Mouse (Mus musculus): ENCODE data around the gene Ribc2. TPM values are rescaled to one million over a fixed set of nuclear protein-coding genes. Genes with fewer than 3 reads are reported as not detected.
A peak's percentile ranks its signal among the peaks of the same experiment; 100 is the strongest.

Ribc2 gene
- polyA plus RNA-seq (2015; fragmentation: Nextera tagmentation; extraction: Ambion mirVana): 0.69 and 1.5 TPM in 2 replicates

GRCm38 (mm10) chr15:85131275-85132192, at the start of gene Ribc2, which contains the start of gene Smc1b:
Gene Ribc2, plus strand, starts transcription at chr15:85132078.
Gene Smc1b, minus strand, starts transcription at chr15:85131964.
- peak; percentile 65 for ATAC-seq (ENCODE audit: low FRiP score, low read depth)
- H3K4me3 ChIP-seq: peak within 1 kb of the TSS; percentile 47
- H3K9me3 ChIP-seq: no peaks in the 10 kb centered on the region
- H3K36me3 ChIP-seq: no peaks in the 10 kb centered on the region
- H3K4me1 ChIP-seq (replicated peaks): peaks cover 12% of the 10 kb centered on the region
- peak within 1 kb of the TSS; percentile 68 for H3K4me2 ChIP-seq
- H3K27ac ChIP-seq (replicated peaks): no peak within 1 kb of the TSS
- peak within 1 kb of the TSS; percentile 27 for H3K9ac ChIP-seq
- 32% methylated on average over 55 of the region's 58 CpGs for WGBS
- H3K27me3 ChIP-seq: 0 out of 2 replicates have a peak, but pooled peaks cover 2% of the 10 kb centered on the region

GRCm38 (mm10) chr15:85085641-85086040, 46.2 kb upstream of the Ribc2 start:
- H3K27ac ChIP-seq (replicated peaks): no peak overlapping the region
- H3K27me3 ChIP-seq: no peaks in the 10 kb centered on the region
- no peak for ATAC-seq (ENCODE audit: low FRiP score, low read depth)
- no peaks in the 10 kb centered on the region for H3K9me3 ChIP-seq
- no peak overlapping the region for H3K4me2 ChIP-seq
- 75% methylated on average over 1 of the region's 1 CpGs for WGBS
- no peak overlapping the region for H3K9ac ChIP-seq
- no peaks in the 10 kb centered on the region for H3K4me1 ChIP-seq (replicated peaks)
- H3K36me3 ChIP-seq: no peaks in the 10 kb centered on the region
- no peak overlapping the region for H3K4me3 ChIP-seq

GRCm38 (mm10) chr15:85132193-85132520, 279 bp downstream of the Ribc2 start:
- H3K36me3 ChIP-seq: no peaks in the 10 kb centered on the region
- H3K27ac ChIP-seq (replicated peaks): no peak overlapping the region
- 0 out of 2 replicates have a peak, but pooled peaks cover 2% of the 10 kb centered on the region for H3K27me3 ChIP-seq
- peaks cover 12% of the 10 kb centered on the region for H3K4me1 ChIP-seq (replicated peaks)
- peak overlapping the region; percentile 27 for H3K9ac ChIP-seq
- ATAC-seq (ENCODE audit: low FRiP score, low read depth): peak; percentile 27; the same call in 1 of the 2 replicates
- 16% methylated on average over 10 of the region's 10 CpGs for WGBS
- H3K9me3 ChIP-seq: no peaks in the 10 kb centered on the region
- peak overlapping the region; percentile 68 for H3K4me2 ChIP-seq
- H3K4me3 ChIP-seq: peak overlapping the region; percentile 47

GRCm38 (mm10) chr15:85135143-85135542, 3.3 kb downstream of the Ribc2 start:
- Histone ChIP-seq H3K36me3 (no peaks in the 10 kb centered on the region), H3K27ac (replicated peaks) (no peak overlapping the region), H3K9me3 (no peaks in the 10 kb centered on the region), H3K27me3 (0 out of 2 replicates have a peak, but pooled peaks cover 2% of the 10 kb centered on the region), H3K4me2 (no peak overlapping the region), H3K4me3 (no peak overlapping the region), H3K4me1 (replicated peaks) (peaks cover 12% of the 10 kb centered on the region), H3K9ac (no peak overlapping the region)
- 48% methylated on average over 9 of the region's 9 CpGs for WGBS
- ATAC-seq (ENCODE audit: low FRiP score, low read depth): no peak

GRCm38 (mm10) chr15:85141290-85141689, 9.4 kb downstream of the Ribc2 start:
- Histone ChIP-seq H3K9ac (no peak overlapping the region), H3K36me3 (no peaks in the 10 kb centered on the region), H3K27me3 (no peaks in the 10 kb centered on the region), H3K27ac (replicated peaks) (no peak overlapping the region), H3K9me3 (no peaks in the 10 kb centered on the region), H3K4me3 (no peak overlapping the region), H3K4me1 (replicated peaks) (no peaks in the 10 kb centered on the region), H3K4me2 (no peak overlapping the region)
- ATAC-seq (ENCODE audit: low FRiP score, low read depth): no peak
- 91% methylated on average over 10 of the region's 10 CpGs for WGBS

GRCm38 (mm10) chr15:85142441-85142840, 10.6 kb downstream of the Ribc2 start:
- Histone ChIP-seq H3K9ac (no peak overlapping the region), H3K36me3 (no peaks in the 10 kb centered on the region), H3K27ac (replicated peaks) (no peak overlapping the region), H3K27me3 (no peaks in the 10 kb centered on the region), H3K4me3 (no peak overlapping the region), H3K9me3 (no peaks in the 10 kb centered on the region), H3K4me2 (no peak overlapping the region), H3K4me1 (replicated peaks) (no peaks in the 10 kb centered on the region)
- WGBS: 68% methylated on average over 2 of the region's 2 CpGs
- ATAC-seq (ENCODE audit: low FRiP score, low read depth): no peak

GRCm38 (mm10) chr15:85143161-85143560, 11.3 kb downstream of the Ribc2 start:
- Histone ChIP-seq H3K4me2 (no peak overlapping the region), H3K9me3 (no peaks in the 10 kb centered on the region), H3K9ac (no peak overlapping the region), H3K4me1 (replicated peaks) (no peaks in the 10 kb centered on the region), H3K27ac (replicated peaks) (no peak overlapping the region), H3K36me3 (no peaks in the 10 kb centered on the region), H3K4me3 (no peak overlapping the region), H3K27me3 (no peaks in the 10 kb centered on the region)
- 91% methylated on average over 11 of the region's 11 CpGs for whole genome bisulfite sequencing
- no peak for ATAC-seq (ENCODE audit: low FRiP score, low read depth)

GRCm38 (mm10) chr15:85143747-85144146, 11.9 kb downstream of the Ribc2 start:
- Histone ChIP-seq H3K9me3 (no peaks in the 10 kb centered on the region), H3K4me3 (no peak overlapping the region), H3K4me1 (replicated peaks) (no peaks in the 10 kb centered on the region), H3K9ac (no peak overlapping the region), H3K36me3 (no peaks in the 10 kb centered on the region), H3K4me2 (no peak overlapping the region), H3K27me3 (no peaks in the 10 kb centered on the region), H3K27ac (replicated peaks) (no peak overlapping the region)
- ATAC-seq (ENCODE audit: low FRiP score, low read depth): no peak
- 85% methylated on average over 1 of the region's 1 CpGs for WGBS

GRCm38 (mm10) chr15:85144249-85144648, 12.4 kb downstream of the Ribc2 start:
- H3K4me1 ChIP-seq (replicated peaks): no peaks in the 10 kb centered on the region
- ATAC-seq (ENCODE audit: low FRiP score, low read depth): no peak
- H3K36me3 ChIP-seq: no peaks in the 10 kb centered on the region
- no peak overlapping the region for H3K9ac ChIP-seq
- H3K4me3 ChIP-seq: no peak overlapping the region
- H3K4me2 ChIP-seq: no peak overlapping the region
- H3K27me3 ChIP-seq: no peaks in the 10 kb centered on the region
- WGBS: 91% methylated on average over 5 of the region's 5 CpGs
- no peaks in the 10 kb centered on the region for H3K9me3 ChIP-seq
- H3K27ac ChIP-seq (replicated peaks): no peak overlapping the region

- H3K4me3 ChIP-seq: no peak overlapping the region
- H3K27ac ChIP-seq (replicated peaks): no peak overlapping the region
- H3K36me3 ChIP-seq: no peaks in the 10 kb centered on the region
- H3K4me2 ChIP-seq: peak overlapping the region; percentile 20; the same call in 1 of the 2 replicates
- no peaks in the 10 kb centered on the region for H3K9me3 ChIP-seq
- H3K9ac ChIP-seq: no peak overlapping the region
- ATAC-seq (ENCODE audit: low FRiP score, low read depth): peak; percentile 79; the same call in 1 of the 2 replicates
- peaks cover 4% of the 10 kb centered on the region; the same call in 1 of the 2 replicates for H3K4me1 ChIP-seq (replicated peaks)
- WGBS: 30% methylated on average over 13 of the region's 13 CpGs
- no peaks in the 10 kb centered on the region for H3K27me3 ChIP-seq
These were observed 19.6 kb downstream of the Ribc2 start for GRCm38 (mm10) chr15:85151433-85151918.

GRCm38 (mm10) chr15:85152577-85152976, 20.7 kb downstream of the Ribc2 start:
- 75% methylated on average over 3 of the region's 3 CpGs for WGBS
- no peak for ATAC-seq (ENCODE audit: low FRiP score, low read depth)

GRCm38 (mm10) chr15:85154091-85154490, 22.2 kb downstream of the Ribc2 start:
- WGBS: 93% methylated on average over 3 of the region's 3 CpGs
- ATAC-seq (ENCODE audit: low FRiP score, low read depth): no peak
- H3K27ac ChIP-seq (replicated peaks): no peak overlapping the region

More at GRCm38 (mm10) chr15:85152577-85152976, 20.7 kb downstream of the Ribc2 start:
- Histone ChIP-seq H3K9ac (no peak overlapping the region), H3K36me3 (no peaks in the 10 kb centered on the region), H3K27ac (replicated peaks) (no peak overlapping the region), H3K4me1 (replicated peaks) (peaks cover 4% of the 10 kb centered on the region; the same call in 1 of the 2 replicates), H3K4me2 (no peak overlapping the region), H3K27me3 (no peaks in the 10 kb centered on the region), H3K9me3 (no peaks in the 10 kb centered on the region), H3K4me3 (no peak overlapping the region)

More at GRCm38 (mm10) chr15:85154091-85154490, 22.2 kb downstream of the Ribc2 start:
- Histone ChIP-seq H3K36me3 (no peaks in the 10 kb centered on the region), H3K4me2 (no peak overlapping the region), H3K4me3 (no peak overlapping the region), H3K9me3 (no peaks in the 10 kb centered on the region), H3K27me3 (no peaks in the 10 kb centered on the region), H3K4me1 (replicated peaks) (peaks cover 4% of the 10 kb centered on the region; the same call in 1 of the 2 replicates), H3K9ac (no peak overlapping the region)

All from hindbrain, embryonic 15.5 days (tissue).